ENCODE assay signal across 7 mouse cellular contexts in the genomic region with DNA sequence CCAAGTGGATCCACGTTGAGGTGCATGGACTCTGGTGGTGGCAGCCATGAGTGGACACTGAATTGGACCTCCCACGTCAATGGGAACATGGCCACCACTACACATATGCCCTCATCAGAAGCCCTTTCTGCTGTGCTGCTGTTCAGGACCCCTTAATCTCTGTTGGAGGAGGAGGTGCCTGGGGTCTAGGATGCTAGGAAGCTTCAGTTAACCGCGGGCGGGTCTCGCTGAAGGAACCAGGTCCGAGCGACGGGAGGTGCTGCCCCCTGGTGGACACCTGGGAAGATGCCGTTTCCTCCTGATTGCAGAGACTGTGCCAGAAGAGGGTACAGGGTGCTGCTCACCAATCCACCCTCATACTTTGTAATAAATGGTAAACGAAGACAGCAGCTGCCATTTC. TPM values are rescaled to one million over a fixed set of nuclear protein-coding genes. Genes with fewer than 3 reads are reported as not detected.
DNase-seq lines count a peak whose midpoint lies in the region; ATAC-seq lines count a peak whose summit lies in the region.

No protein-coding gene starts in this region.

- 9% methylated on average over 11 of the region's 11 CpGs for WGBS in embryonic facial prominence, embryonic 13.5 days

- 0 out of 2 replicates have a peak, but pooled peaks cover 5% of the 10 kb centered on the region for H3K27me3 ChIP-seq in embryonic facial prominence, embryonic 13.5 days

- DNase-seq in ES-CJ7 (ENCODE audit: low read depth, low spot score) = peak; percentile 72
- DNase-seq in adrenal gland, adult 2 months = peak; percentile 74
- peak; percentile 78 for DNase-seq in heart, postnatal 4 days
- peak; percentile 52 to 76 for DNase-seq in left cerebral cortex, postnatal 10 days (ENCODE audit: extremely low spot score in 1 of 2, low spot score in 2 of 2)
- peak; percentile 67 for DNase-seq in spleen, adult 12 weeks (ENCODE audit: low spot score)

- no peak overlapping the region for H3K27ac ChIP-seq in embryonic facial prominence, embryonic 13.5 days

- H3K4me2 ChIP-seq in embryonic facial prominence, embryonic 13.5 days = 0 out of 2 replicates have a peak overlapping the region, but pooled peaks have one; percentile 27

- intact Hi-C loops in left cerebral cortex, postnatal 10 days (cut with DNase I) = loop anchor here (5.0 kb wide), 1 partner anchor 43 kb away; no protein-coding TSS in a partner anchor

- no peak overlapping the region for H3K4me3 ChIP-seq in embryonic facial prominence, embryonic 13.5 days

- no peaks in the 10 kb centered on the region for H3K9me3 ChIP-seq in embryonic facial prominence, embryonic 13.5 days

- no peak for ATAC-seq in embryonic facial prominence, embryonic 13.5 days (ENCODE audit: insufficient number of reproducible peaks, insufficient read depth, low FRiP score, low TSS enrichment, low read depth)
- peak; percentile 40 for ATAC-seq in megakaryocyte progenitor cell, adult 5-6 weeks (replicated peaks; ENCODE audit: poor library complexity)

- no peak overlapping the region for H3K9ac ChIP-seq in embryonic facial prominence, embryonic 13.5 days

- peaks cover 13% of the 10 kb centered on the region for H3K4me1 ChIP-seq in embryonic facial prominence, embryonic 13.5 days

- no peaks in the 10 kb centered on the region for H3K36me3 ChIP-seq in embryonic facial prominence, embryonic 13.5 days

RNA-seq across cellular contexts. Expression of gene Smg9, which starts 14.6 kb away (rescaled TPM):
- total RNA-seq in adrenal gland, adult 2 months (2021) = 10 to 100 TPM; 19.7 to 20.2 TPM
- polyA plus RNA-seq in adrenal gland, adult 2 months (2012; rRNA removed) = 45.8 and 46.0 TPM in 2 replicates
- 21.6 and 27.0 TPM in 2 replicates for polyA plus RNA-seq in embryonic facial prominence, embryonic 13.5 days (2015; fragmentation: Nextera tagmentation; extraction: Ambion mirVana)
- total RNA-seq in heart, postnatal 4 days (2021) = 10 to 100 TPM; 15.0 to 15.5 TPM
- 10 to 100 TPM; 34.1 to 39.1 TPM for total RNA-seq in left cerebral cortex, postnatal 10 days (2021)
- 10.8 and 18.1 TPM in 2 replicates for total RNA-seq in megakaryocyte progenitor cell, adult 5-6 weeks (2015)
- 16.0 and 20.8 TPM in 2 replicates for total RNA-seq in megakaryocyte progenitor cell, adult 5-6 weeks (2017)

RNA-seq across cellular contexts. Expression of gene Kcnn4, which starts 14.8 kb away (rescaled TPM):
- total RNA-seq in adrenal gland, adult 2 months (2021) = under 1 TPM; 0.37 to 0.97 TPM
- polyA plus RNA-seq in adrenal gland, adult 2 months (2012; rRNA removed) = 2.1 and 3.0 TPM in 2 replicates
- 1.9 and 2.1 TPM in 2 replicates for polyA plus RNA-seq in embryonic facial prominence, embryonic 13.5 days (2015; fragmentation: Nextera tagmentation; extraction: Ambion mirVana)
- 1 to 10 TPM; 1.0 TPM for total RNA-seq in heart, postnatal 4 days (2021)
- under 1 TPM; 0.17 to 0.41 TPM for total RNA-seq in left cerebral cortex, postnatal 10 days (2021)
- 20.5 and 28.0 TPM in 2 replicates for total RNA-seq in megakaryocyte progenitor cell, adult 5-6 weeks (2015)
- 48.6 and 57.7 TPM in 2 replicates for total RNA-seq in megakaryocyte progenitor cell, adult 5-6 weeks (2017)

RNA-seq across cellular contexts. Expression of gene Lypd5, which starts 35.8 kb away (rescaled TPM):
- not detected for total RNA-seq in adrenal gland, adult 2 months (2021)
- polyA plus RNA-seq in adrenal gland, adult 2 months (2012; rRNA removed) = not detected in 2 replicates
- 0.45 and 0.91 TPM in 2 replicates for polyA plus RNA-seq in embryonic facial prominence, embryonic 13.5 days (2015; fragmentation: Nextera tagmentation; extraction: Ambion mirVana)
- total RNA-seq in heart, postnatal 4 days (2021) = not detected
- total RNA-seq in left cerebral cortex, postnatal 10 days (2021) = under 1 TPM in 1 of 2 experiments, not detected in 1; 0.15 TPM
- total RNA-seq in megakaryocyte progenitor cell, adult 5-6 weeks (2015) = not detected in 2 replicates
- total RNA-seq in megakaryocyte progenitor cell, adult 5-6 weeks (2017) = not detected in 2 replicates

RNA-seq across cellular contexts. Expression of gene Tescl, which starts 51.1 kb away (rescaled TPM):
- total RNA-seq in adrenal gland, adult 2 months (2021) = 1 to 10 TPM in 1 of 2 experiments, under 1 TPM in 1; 0.58 to 1.2 TPM
- polyA plus RNA-seq in adrenal gland, adult 2 months (2012; rRNA removed) = 1.2 and 1.8 TPM in 2 replicates
- polyA plus RNA-seq in embryonic facial prominence, embryonic 13.5 days (2015; fragmentation: Nextera tagmentation; extraction: Ambion mirVana) = 0.25 TPM in 1 of 2 replicates, not detected in the other
- under 1 TPM; 0.32 to 0.33 TPM for total RNA-seq in heart, postnatal 4 days (2021)
- not detected for total RNA-seq in left cerebral cortex, postnatal 10 days (2021)
- not detected in 2 replicates for total RNA-seq in megakaryocyte progenitor cell, adult 5-6 weeks (2015)
- total RNA-seq in megakaryocyte progenitor cell, adult 5-6 weeks (2017) = not detected in 2 replicates

Comparison
In these comparisons a context has a peak if more than half of its experiments do, and no peak if none do; other contexts are left out.
1. RNA of gene Kcnn4, which starts 14.8 kb away (total RNA-seq): 20.5 to 57.7 TPM in megakaryocyte progenitor cell, adult 5-6 weeks; 1.0 TPM in heart, postnatal 4 days, 0.37 to 0.97 TPM in adrenal gland, adult 2 months and 0.17 to 0.41 TPM in left cerebral cortex, postnatal 10 days; every median in the first group is over 10 times any median in the second.
2. Peak in every context shown above with its lines, with median percentiles within 50 percentile points of each other: DNase-seq.